Mouse (Mus musculus) heart, adult 2 months (tissue): Measurements from ENCODE around the gene Coro1a. TPM values are rescaled to one million over a fixed set of nuclear protein-coding genes. Genes with fewer than 3 reads are reported as not detected.

Experiments used
- DNase-seq, 2 experiments: peaks; one replicate each; pipeline ENCODE4 v3.0.0; 2021
- H3K27ac ChIP-seq: fragments of 200-600 bp; 2 replicates; pipeline ENCODE4 v1.8.1; 2022
- H3K27me3 ChIP-seq: fragments of 200-500 bp; 2 replicates; pipeline ENCODE4 v1.6.1; 2012; ENCODE audit warnings: mild to moderate bottlenecking, low read length, inconsistent platforms, mixed read lengths; ENCODE audit not compliant: control insufficient read depth, insufficient read depth
- H3K36me3 ChIP-seq: fragments of 200-500 bp; 2 replicates; pipeline ENCODE4 v1.6.1; 2012; ENCODE audit warnings: low read length, inconsistent platforms; ENCODE audit not compliant: control insufficient read depth, insufficient read depth
- H3K4me1 ChIP-seq: fragments of 200-500 bp; 2 replicates; pipeline ENCODE4 v1.6.1; 2011; ENCODE audit warnings: low read length; ENCODE audit not compliant: control insufficient read depth, insufficient read depth
- H3K4me3 ChIP-seq: fragments of 200-600 bp; 2 replicates; pipeline ENCODE4 v1.8.1; 2022
- H3K79me2 ChIP-seq: fragments of 200-500 bp; replicated peaks from 2 replicates; pipeline ENCODE4 v1.6.1; 2012; ENCODE audit warnings: mild to moderate bottlenecking, inconsistent platforms, low read length, moderate library complexity, mixed read lengths; ENCODE audit not compliant: control insufficient read depth, insufficient read depth
- H3K9ac ChIP-seq: fragments of 200-500 bp; 2 replicates; pipeline ENCODE4 v1.6.1; 2012; ENCODE audit warnings: low read depth, mild to moderate bottlenecking, control low read depth, inconsistent platforms, low read length, mixed read lengths
- CTCF ChIP-seq: fragments of 200-600 bp; IDR thresholded peaks from 2 replicates; pipeline ENCODE4 v1.8.1; 2022; ENCODE audit warnings: antibody characterized with exemption, mild to moderate bottlenecking, moderate library complexity
- EP300 ChIP-seq: fragments of 200-500 bp; IDR thresholded peaks from 2 replicates; pipeline ENCODE4 v1.6.1; 2011; ENCODE audit warnings: low read depth, low read length, control low read depth; ENCODE audit not compliant: insufficient read depth
- POLR2A ChIP-seq: fragments of 200-500 bp; IDR thresholded peaks from 2 replicates; pipeline ENCODE4 v1.6.1; 2011; ENCODE audit warnings: mild to moderate bottlenecking, low read depth, low read length, control low read depth; ENCODE audit not compliant: insufficient read depth
- WGBS: fragments of 180-500 bp; shearing (Covaris S2); methylation state at CpG from one replicate; pipeline ENCODE4 v1.1.7; 2018; 5-methylcytosine and 5-hydroxymethylcytosine counted together
- intact Hi-C: fragments of 180-260 bp; cut with DNase I; formaldehyde crosslinking; loops from one replicate; pipeline ENCODE4 v1.15.1; 2025
- polyA plus RNA-seq: library from polyadenylated mRNA; depleted of rRNA; stranded (reverse); fragments of >200 nt; gene quantifications from 2 replicates; pipeline ENCODE4 v1.2.3, GENCODE M21; 2012
- total RNA-seq, 2 experiments: library from RNA; stranded (reverse); gene quantifications; 2 replicates each; pipeline ENCODE4 v1.2.3; 2021

Coro1a gene
- total and polyA plus RNA-seq, 3 experiments: 9.8 to 33.7 (median 12.1) TPM

DNA sequence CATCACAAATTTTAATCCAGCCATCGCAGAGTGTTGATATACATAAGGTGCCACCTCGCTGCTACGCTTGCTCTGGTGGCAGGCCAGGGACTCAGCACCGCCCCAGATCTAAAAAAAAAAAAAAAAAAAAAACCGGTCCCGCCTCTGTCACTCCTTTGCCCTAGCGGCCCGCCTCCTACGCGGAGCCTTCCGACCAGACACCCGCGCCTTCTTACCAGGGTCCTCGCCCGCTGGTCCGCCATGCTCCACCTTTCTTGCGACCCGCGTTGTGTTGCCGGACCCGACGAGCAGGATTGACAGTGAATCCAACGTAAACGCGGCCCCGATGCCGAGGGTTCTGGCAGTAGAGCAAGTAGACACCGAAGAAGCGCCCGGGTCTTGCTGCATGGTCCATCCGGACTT lies 12.4 kb downstream of the Coro1a start, which contains the start of gene Bola2:
Bola2 (plus strand) TSS at position 192 of the 402 bp plus-strand sequence.
- peak within 1 kb of the TSS; percentile 96 for H3K4me3 ChIP-seq
- peaks cover 2% of the 10 kb centered on the region; the same call in 1 of the 2 replicates for H3K79me2 ChIP-seq
- DNase-seq: peak; percentile 83 to 84
- intact Hi-C loops: loop anchor here (1.0 to 10.0 kb wide), 3 partner anchors 112 to 300 kb away; partner anchors contain the start of genes Nfatc2ip and Tufm
- peak within 1 kb of the TSS; percentile 96 for H3K27ac ChIP-seq
- under 1% methylated on average over 31 of the region's 31 CpGs for WGBS
- TF ChIP-seq EP300: no peak
- TF ChIP-seq CTCF: no peak
- peak; percentile 77 for TF ChIP-seq POLR2A
- H3K4me1 ChIP-seq: peaks cover 6% of the 10 kb centered on the region
- H3K27me3 ChIP-seq: no peaks in the 10 kb centered on the region
- peak within 1 kb of the TSS; percentile 98 for H3K9ac ChIP-seq
- no peaks in the 10 kb centered on the region for H3K36me3 ChIP-seq

DNA sequence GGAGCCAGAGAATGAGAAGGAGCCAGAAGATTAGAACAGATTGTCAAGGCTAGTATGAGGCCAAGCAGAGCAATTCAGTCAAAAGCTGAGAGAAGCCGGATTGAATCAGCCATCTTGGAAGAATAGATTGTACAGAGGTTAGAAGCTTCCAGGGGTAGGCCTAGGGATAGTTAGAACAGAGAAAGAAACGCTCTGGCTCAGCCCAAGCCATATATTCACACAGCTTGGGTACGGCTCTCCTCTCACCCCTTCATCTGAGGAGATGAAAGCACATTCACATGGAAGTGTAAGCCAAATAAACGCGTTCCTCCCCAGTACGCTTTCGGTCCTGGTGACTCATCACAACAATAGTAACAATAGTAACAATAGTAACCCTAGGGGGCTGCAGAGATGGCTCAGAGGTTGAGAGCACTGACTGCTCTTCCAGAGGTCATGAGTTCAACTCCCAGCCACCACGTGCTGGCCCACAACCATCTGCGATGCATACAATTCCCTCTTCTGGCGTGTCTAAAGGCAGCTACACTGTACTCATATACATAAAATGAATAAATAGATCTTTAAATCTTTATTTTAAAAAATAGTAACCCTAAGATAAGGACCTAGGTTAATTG lies 13.0 kb downstream of the Coro1a start:
- Histone ChIP-seq H3K27ac (peak overlapping the region; percentile 96), H3K9ac (peak overlapping the region; percentile 33; the same call in 1 of the 2 replicates), H3K4me1 (peaks cover 6% of the 10 kb centered on the region), H3K79me2 (peaks cover 2% of the 10 kb centered on the region; the same call in 1 of the 2 replicates), H3K27me3 (no peaks in the 10 kb centered on the region), H3K36me3 (no peaks in the 10 kb centered on the region), H3K4me3 (peak overlapping the region; percentile 96)
- TF ChIP-seq EP300 (no peak), CTCF (no peak), POLR2A (no peak)
- intact Hi-C loops: loop anchor here (1.0 to 10.0 kb wide), 3 partner anchors 111 to 300 kb away; partner anchors contain the start of genes Nfatc2ip and Tufm
- no peak for DNase-seq
- 37% methylated on average over 10 of the region's 10 CpGs for WGBS

DNA sequence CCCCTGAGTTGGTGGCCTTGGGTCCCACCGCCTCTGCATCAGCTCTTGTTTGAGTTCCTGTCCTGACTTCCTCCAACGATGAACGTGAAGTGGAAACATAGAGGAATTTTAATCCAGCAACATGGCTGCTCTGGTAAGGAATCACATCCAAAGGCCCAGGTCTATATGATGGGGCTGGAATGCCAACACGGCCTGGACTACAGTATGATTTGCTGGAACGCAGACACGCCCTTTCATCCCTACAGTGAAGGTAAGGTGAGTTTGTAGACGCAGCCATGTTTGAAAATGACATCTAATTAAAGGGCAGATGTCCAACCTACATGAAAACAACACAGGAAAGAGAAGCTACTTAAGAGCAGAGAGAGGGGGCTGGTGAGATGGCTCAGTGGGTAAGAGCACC lies 13.8 kb downstream of the Coro1a start:
- Histone ChIP-seq H3K9ac (no peak overlapping the region), H3K27me3 (no peaks in the 10 kb centered on the region), H3K27ac (no peak overlapping the region), H3K36me3 (no peaks in the 10 kb centered on the region), H3K79me2 (peaks cover 2% of the 10 kb centered on the region; the same call in 1 of the 2 replicates), H3K4me3 (no peak overlapping the region), H3K4me1 (peaks cover 6% of the 10 kb centered on the region)
- 0 out of 2 replicates have a peak, but pooled peaks have one; percentile 2 for TF ChIP-seq CTCF
- no peak for TF ChIP-seq POLR2A
- no peak for DNase-seq
- intact Hi-C loops: loop anchor here (1.0 to 10.0 kb wide), 4 partner anchors 15 to 299 kb away; partner anchors contain the start of gene Nfatc2ip
- WGBS: 67% methylated on average over 7 of the region's 7 CpGs

DNA sequence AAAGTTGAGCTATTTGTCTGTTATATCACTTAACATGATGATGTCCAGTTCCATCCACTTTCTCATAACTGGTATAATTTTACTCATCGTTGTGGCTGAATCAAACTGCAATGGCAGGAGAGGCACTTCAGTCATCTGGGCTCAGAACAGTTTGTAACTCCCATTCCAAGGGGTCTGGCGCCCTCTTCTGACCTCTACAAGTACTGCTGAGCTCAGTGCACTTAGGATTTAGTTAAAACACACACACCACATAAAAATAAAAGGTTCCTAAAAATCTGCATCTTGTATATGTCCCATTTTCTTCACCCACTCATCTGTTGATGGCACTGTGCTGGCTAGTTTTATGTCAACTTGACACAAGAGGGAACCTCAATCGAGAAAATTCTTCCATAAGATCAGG lies 14.3 kb downstream of the Coro1a start:
- WGBS: 12% methylated on average over 3 of the region's 3 CpGs
- no peaks in the 10 kb centered on the region for H3K27me3 ChIP-seq
- H3K27ac ChIP-seq: no peak overlapping the region
- H3K36me3 ChIP-seq: no peaks in the 10 kb centered on the region
- H3K79me2 ChIP-seq: peaks cover 2% of the 10 kb centered on the region; the same call in 1 of the 2 replicates
- TF ChIP-seq EP300 (peak; percentile 96), CTCF (peak; percentile 93), POLR2A (no peak)
- no peak overlapping the region for H3K9ac ChIP-seq
- intact Hi-C loops: loop anchor here (1.0 to 10.0 kb wide), 4 partner anchors 14 to 298 kb away; partner anchors contain the start of gene Nfatc2ip
- no peak overlapping the region for H3K4me3 ChIP-seq
- peak; percentile 82 to 89 for DNase-seq
- peaks cover 6% of the 10 kb centered on the region for H3K4me1 ChIP-seq

DNA sequence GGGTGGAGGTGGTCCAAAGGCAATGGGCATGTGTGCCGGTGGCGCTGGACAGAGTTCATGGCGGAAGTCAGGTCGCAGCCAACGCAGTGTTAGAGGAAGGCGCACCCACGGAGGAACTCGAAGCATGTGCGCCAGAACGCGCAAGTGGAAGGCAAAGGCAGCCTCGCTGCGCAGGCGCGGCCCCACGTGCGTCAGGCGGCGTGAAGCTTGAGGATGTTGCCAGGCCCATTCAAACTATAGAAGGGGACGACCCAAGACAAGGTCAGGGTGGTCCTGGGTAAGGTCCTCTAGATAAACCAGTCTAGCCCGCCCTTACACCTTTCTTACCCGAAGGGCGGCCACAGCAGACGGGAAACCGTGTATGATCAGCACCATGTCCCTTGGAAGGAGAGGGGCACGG lies 15.2 kb downstream of the Coro1a start:
- Histone ChIP-seq H3K79me2 (peaks cover 2% of the 10 kb centered on the region; the same call in 1 of the 2 replicates), H3K4me1 (peaks cover 6% of the 10 kb centered on the region), H3K9ac (no peak overlapping the region), H3K36me3 (no peaks in the 10 kb centered on the region), H3K27me3 (no peaks in the 10 kb centered on the region), H3K4me3 (no peak overlapping the region), H3K27ac (no peak overlapping the region)
- WGBS: 93% methylated on average over 26 of the region's 26 CpGs
- intact Hi-C loops: loop anchor here (2.0 to 10.0 kb wide), 2 partner anchors 14 to 298 kb away; partner anchors contain the start of gene Nfatc2ip
- DNase-seq: no peak
- TF ChIP-seq EP300 (no peak), POLR2A (no peak), CTCF (no peak)

DNA sequence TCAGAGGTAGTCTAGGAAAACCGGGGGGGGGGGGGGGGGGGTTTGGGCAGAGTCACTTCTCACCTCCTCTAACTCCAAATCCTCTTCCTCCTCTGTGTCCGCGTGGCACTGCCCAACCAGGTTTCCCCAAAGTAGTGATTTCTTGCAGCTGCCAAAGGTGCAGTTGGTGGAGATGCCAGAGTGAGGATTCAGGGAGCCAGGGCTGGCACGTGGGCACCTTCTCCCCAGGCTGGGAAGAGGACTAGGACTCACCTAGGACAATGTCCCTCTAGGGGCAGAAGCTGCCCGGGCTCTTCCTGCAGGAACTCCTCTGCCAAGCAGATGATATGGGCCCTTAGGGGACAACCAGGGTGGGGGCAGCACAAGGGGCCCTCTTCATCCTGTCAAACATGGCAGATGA lies 15.9 kb downstream of the Coro1a start:
- Histone ChIP-seq H3K27me3 (no peaks in the 10 kb centered on the region), H3K79me2 (peaks cover 2% of the 10 kb centered on the region; the same call in 1 of the 2 replicates), H3K4me3 (no peak overlapping the region), H3K36me3 (no peaks in the 10 kb centered on the region), H3K27ac (no peak overlapping the region), H3K4me1 (peaks cover 6% of the 10 kb centered on the region), H3K9ac (no peak overlapping the region)
- no peak for DNase-seq
- 71% methylated on average over 5 of the region's 5 CpGs for WGBS
- intact Hi-C loops: loop anchor here (2.0 to 10.0 kb wide), 2 partner anchors 13 to 297 kb away; partner anchors contain the start of gene Nfatc2ip
- TF ChIP-seq POLR2A (no peak), EP300 (no peak), CTCF (no peak)
